Mouse (Mus musculus) right cerebral cortex, postnatal 10 days (tissue): ENCODE measurements around the gene Clcn6.
A peak's percentile ranks its signal among the peaks of the same experiment; 100 is the strongest.

ENCODE experiments used
- DNase-seq, 2 experiments: peaks; one replicate each; pipeline ENCODE4 v3.0.0; 2021; ENCODE audit warnings: low spot score in 2 of 2

The Clcn6 gene

GRCm38 (mm10) chr4:148038600-148039253 is at the start of gene Clcn6, which contains the start of gene Mthfr:
Gene Clcn6 (minus strand): TSS chr4:148038821.
Gene Mthfr (plus strand): TSS chr4:148039077.
- peak; percentile 100 for DNase-seq

DNA sequence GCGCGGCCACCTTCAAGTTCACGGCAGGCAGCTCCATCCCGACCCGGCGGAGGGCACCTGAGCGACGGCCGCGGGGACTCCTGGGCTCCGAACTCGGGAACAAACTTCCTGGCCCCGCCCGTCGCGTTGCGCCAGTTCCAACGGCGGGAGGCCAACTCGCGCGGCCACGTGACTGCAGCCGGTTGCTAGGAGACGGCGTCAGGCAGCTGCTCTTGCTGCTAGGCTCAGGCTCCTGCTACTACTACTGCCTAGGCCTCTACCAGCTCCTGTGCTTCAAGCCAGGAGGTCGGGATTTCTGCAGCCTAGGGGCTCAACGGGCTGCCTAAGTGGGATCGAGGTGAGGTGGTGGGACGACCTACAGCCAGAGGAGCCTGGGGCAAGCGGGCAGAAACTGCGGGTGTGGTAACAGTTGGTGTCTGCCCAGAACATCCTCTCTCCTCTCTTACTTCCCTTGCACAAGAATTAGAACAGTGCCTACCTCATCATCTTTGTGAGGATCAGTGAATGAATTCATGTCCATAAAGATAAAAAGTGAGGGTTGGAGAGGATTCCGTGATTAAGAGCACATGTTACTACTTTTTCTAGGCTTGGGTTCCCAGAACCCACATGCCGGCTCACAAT is 49.4 kb upstream of the Clcn6 start, which contains the start of gene Agtrap:
Gene Agtrap, minus strand, starts transcription at position 125 of the 621 bp plus-strand sequence.
- peak; percentile 97 for DNase-seq

DNA sequence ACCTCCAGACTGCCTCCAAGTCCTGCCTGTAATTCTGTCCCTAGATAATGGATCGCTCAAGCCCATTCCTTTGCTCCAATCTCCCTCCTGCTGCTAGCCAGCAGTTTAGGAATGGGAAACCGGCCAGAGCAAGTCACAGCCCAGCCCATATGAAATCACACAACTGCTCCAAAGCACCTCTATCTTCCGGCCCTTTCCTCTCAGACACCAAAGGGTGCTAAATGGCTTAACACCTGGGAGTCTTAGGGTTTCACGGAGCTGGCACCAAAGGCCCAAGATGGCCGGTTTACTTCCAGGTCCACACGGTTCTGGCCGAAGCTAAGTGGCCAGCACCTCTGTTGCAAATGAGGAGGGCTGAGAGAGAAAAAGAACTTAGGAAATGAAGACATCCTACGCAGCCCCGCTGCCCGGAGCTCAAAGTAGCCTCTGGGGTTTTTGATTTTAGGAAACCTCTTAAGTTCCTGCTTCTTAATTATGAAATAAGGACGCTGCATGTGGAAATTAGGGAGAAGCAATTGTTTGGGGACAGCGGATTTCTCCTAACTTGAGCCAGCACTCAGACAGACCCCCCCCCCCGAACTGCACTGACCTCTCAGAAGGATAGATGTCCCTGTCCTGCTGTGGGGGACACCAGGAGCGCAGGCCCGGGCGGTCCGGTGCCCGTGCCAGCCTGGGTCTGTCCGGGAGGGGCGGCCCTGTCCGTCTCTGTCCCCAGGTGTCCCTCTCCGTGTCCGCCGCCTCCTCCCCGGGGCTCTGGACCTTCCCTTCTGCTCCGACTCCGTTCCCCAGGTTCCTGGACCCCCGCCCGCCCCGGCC is 48.7 kb upstream of the Clcn6 start:
- DNase-seq, result no peak

- no peak for DNase-seq
Measured at GRCm38 (mm10) chr4:148085907-148086305, 47.3 kb upstream of the Clcn6 start.

- DNase-seq, result no peak
Measured at GRCm38 (mm10) chr4:148085131-148085906, 46.7 kb upstream of the Clcn6 start.

- no peak for DNase-seq
Measured at GRCm38 (mm10) chr4:148084261-148084714, 45.7 kb upstream of the Clcn6 start.

DNA sequence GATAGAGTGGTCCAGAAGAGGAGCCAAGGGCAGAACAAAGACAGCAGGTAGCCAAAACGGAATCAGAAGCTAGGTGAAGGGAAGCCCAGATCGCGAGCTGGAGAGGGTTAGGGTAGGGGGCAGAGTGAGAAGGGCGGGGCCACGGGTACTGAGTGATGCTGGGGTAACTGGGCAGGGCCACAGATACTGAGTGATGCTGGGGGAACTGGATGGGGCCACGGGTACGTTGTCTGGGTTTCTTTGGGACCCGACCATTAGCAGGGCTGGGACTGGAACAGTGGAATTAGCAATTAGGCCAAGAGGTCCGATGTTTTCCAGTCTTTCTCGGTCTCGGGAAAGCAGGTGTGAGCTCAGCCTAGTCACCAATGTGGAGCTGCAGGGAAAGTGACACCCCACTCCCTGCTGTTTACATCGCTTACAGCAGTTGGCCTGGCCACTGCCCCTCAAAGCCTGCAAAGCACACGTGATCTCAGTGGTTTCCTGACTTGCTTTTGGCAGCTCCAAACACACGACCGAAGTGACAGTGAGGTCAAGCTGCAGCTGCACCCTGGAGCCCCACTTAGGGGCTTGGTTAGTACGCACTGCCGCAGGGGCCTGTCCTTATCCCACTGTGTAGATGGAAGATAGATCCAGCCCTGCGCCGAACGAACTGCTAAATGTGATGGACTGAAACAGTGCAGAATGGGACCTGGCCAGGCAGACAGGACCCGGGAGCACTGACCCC is 44.7 kb upstream of the Clcn6 start:
- DNase-seq, result no peak

DNA sequence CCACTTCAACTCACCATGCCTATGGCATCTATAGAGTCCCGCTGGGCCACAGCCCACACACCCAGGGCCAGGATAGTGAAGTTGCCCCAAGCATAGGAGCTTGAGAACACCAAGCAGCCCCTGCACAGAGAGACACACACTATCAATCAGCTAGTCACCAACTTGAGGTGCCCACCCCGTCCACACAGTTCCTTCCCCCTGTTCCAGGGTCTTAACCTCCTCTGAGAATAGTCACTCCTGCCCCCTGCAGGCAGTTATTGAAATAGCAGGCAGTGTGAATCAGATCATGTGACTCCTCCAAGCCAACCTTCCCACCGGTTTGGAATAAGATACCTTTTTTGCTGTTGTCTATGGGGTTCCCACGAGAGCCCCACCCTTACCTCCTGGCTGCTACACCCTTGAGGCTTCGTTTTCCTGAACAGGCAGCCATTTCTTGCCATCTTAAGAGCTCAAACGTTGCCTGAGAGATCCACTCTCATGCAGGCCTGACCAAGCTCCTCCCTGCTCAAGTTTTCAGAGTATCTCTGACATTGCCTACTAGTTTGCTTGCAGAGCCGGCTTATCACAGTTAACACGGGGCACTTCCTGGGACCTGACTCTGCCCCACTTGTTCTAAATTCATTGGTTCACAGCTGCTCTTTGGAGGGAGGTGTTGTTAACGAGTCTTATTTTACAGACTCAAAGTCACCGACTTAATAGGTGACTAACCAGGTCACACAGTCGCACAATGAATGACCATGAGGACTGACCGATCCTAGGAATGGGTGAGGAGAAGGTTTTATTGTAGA is 43.8 kb upstream of the Clcn6 start:
- peak in 1 of 2 experiments; percentile 74 for DNase-seq

DNA sequence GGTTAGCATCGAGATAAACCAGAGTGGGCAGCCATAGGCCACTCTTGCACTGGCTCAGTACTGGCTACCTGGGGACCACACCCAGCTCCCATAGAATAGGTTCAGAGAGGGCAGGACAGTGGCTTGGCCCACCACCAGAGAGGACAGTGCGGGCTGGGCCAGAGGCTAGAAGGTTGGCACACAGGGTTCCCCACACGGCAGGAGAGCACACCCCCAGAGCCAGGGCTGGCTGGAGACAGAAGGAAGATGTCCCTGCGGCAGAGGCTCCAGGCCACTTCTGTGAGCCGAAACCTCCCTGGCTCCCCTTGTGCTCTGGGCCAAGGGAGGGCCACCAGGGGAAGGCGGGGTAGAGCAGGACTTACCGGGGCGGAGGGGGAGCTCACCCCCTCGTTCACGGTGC is 42.6 kb upstream of the Clcn6 start:
- no peak for DNase-seq

DNA sequence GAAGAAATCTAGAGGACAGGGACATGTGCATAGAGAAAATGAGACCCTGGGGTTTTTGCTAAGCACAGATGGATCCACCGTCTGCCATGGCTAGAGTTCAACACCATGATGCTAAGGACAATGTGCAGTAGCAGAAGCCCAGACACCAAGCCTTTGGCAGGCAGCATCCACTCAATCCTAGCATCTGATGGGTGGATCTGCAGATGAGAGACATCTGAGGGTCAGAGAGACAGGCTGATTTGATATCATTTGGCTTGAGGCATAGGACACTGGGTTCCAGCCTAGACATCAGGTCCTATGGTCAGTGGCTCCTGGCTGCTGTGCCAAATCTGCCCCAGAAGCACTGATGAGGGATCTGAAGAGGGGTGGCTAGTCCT is 42.0 kb upstream of the Clcn6 start:
- DNase-seq, result no peak

DNA sequence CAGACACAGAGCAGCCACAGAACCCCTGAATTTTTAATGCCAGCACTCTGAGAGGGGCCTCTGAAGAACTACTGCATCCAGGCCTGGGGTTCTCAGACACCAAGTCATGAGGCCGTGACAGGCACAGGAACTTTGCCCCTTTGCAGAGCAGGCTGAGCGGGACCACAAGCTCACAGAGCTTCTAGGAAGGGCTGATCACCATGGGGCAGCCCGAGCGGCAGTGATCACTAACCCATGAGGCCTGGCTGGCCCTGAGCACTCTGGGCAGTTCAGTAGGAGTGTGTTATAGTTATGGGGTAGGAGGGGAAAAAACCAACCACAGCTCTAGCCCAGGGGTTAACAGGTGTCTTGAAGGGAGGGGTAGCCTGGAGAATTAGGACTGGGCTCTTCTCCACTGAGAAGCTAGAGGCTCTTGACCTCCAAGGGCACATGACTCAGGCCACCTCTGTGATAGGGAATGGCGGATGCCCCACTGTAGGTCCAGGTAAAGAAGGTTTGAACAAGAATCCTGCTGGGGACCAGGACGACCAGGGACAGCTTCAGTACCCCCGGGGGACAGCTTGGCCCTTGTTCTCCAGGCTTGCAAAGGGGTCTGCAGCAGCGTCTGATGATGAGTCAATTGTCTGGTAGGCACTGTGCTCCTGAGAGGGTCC is 41.4 kb upstream of the Clcn6 start:
- no peak for DNase-seq

DNA sequence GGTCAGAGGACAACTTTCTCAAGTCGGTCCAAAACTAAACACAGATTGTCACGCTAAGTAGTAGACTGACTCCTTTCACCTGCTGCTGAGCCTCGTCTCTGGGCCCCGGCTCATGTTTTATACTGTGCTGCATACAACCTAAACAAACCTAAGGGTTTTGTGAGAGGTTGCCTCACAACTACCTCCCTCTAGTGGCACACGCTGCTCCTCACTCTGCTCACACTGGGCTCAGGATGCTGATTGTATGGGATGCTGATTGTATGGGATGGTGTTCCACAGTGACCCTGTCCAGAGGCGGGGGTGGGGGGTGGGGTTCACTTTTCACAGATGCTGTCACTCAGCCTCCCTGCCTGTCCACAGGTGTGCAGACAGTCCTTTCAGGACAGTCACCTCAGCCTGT is 40.6 kb upstream of the Clcn6 start:
- no peak for DNase-seq

- no peak for DNase-seq
Measured at GRCm38 (mm10) chr4:148075881-148076280, 37.3 kb upstream of the Clcn6 start.

DNA sequence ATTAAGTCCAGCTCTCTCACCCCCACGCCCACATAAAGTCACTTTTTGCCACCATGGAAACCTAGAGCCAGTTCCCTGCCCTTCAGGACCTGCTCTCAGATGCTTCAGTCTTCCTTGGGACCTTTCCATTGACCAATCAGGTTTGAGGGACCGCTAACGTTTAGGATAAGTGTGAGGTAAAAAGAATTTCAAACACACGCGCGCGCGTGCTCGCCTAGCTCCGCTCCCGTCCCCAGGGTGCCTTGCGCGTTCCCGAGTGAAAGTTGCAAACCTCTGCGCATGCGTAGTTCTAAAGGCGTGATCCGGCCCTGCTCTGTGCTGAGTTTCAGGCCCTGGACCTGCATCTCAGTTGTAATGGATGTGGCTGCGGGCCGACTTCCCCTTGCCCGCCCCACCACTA is 36.6 kb upstream of the Clcn6 start:
- peak; percentile 79 to 82 for DNase-seq

GRCm38 (mm10) chr4:148074521-148075189 is 36.0 kb upstream of the Clcn6 start:
- DNase-seq, result no peak

GRCm38 (mm10) chr4:148071508-148071907 is 32.9 kb upstream of the Clcn6 start:
- no peak for DNase-seq

GRCm38 (mm10) chr4:148069602-148070218 is 31.1 kb upstream of the Clcn6 start:
- no peak for DNase-seq

DNA sequence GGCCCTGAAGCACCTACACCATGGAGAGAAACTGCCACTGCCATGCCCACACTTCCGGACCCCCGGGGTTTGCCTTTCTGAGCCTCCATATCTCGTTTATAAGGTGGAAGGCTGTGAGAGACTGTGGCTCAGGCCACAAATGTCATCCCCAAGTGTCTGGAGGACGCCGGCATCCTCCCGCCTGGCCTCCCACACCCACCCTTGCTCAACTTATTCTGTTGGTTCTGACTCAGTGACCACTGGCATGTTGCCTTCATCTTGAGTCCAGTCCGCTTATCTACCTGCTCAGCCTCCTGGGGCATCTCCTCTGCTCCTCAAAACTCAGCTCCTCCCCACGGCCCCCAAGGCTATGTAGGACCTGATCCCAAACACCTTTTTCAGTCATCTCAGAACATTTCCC is 28.7 kb upstream of the Clcn6 start:
- DNase-seq, result no peak

- DNase-seq, result no peak
Measured at GRCm38 (mm10) chr4:148066401-148066744, 27.8 kb upstream of the Clcn6 start.
